Mouse (Mus musculus): ENCODE measurements around the gene Oaz2.
A peak's percentile ranks its signal among the peaks of the same experiment; 100 is the strongest.

- no peak for TF ChIP-seq CTCF (IDR thresholded peaks at IDR 0.05; ENCODE audit: insufficient read depth, low read depth, low read length)
- TF ChIP-seq POLR2A (IDR thresholded peaks at IDR 0.05; ENCODE audit: insufficient read depth, low read depth, low read length): peak; percentile 55; the same call in 1 of the 2 replicates
Observed at GRCm38 (mm10) chr9:65676358-65677118, 8.7 kb downstream of the Oaz2 start.
